In genomic region chr1:53740777-53741336, GRCm38 (mm10) we compare ENCODE assay signal across 24 mouse cellular contexts. TPM values are rescaled to one million over a fixed set of nuclear protein-coding genes. Genes with fewer than 3 reads are reported as not detected.
DNase-seq lines count a peak whose midpoint lies in the region; ATAC-seq and TF ChIP-seq lines count a peak whose summit lies in the region.
"Had no signal": no experiment of that assay in that cellular context is flagged by ENCODE, and none has a peak within 500 bp of the region (broad histone marks: within the 10 kb centered on the region; RNA-seq: fewer than 3 reads in every experiment).

No protein-coding gene starts in this region.

- ATAC-seq in hindbrain, embryonic 12.5 days (ENCODE audit: low FRiP score) = peak; percentile 59; the same call in 1 of the 2 replicates
- no peak for ATAC-seq in hindbrain, embryonic 16.5 days
- ATAC-seq in forebrain, embryonic 13.5 days = peak; percentile 59
- 0 out of 2 replicates have a peak, but pooled peaks have one; percentile 45 for ATAC-seq in forebrain, embryonic 16.5 days
- peak; percentile 47; the same call in 1 of the 2 replicates for ATAC-seq in midbrain, postnatal 0 days (ENCODE audit: low FRiP score)
- ATAC-seq in heart, embryonic 11.5 days (replicated peaks; ENCODE audit: insufficient number of reproducible peaks, low FRiP score, low TSS enrichment) = no peak
- ATAC-seq: intestine, embryonic 15.5 days had no signal

- H3K36me3 ChIP-seq in hindbrain, embryonic 12.5 days = no peaks in the 10 kb centered on the region
- no peaks in the 10 kb centered on the region for H3K36me3 ChIP-seq in hindbrain, embryonic 16.5 days (ENCODE audit: control insufficient read depth, insufficient read depth, low read length)
- no peaks in the 10 kb centered on the region for H3K36me3 ChIP-seq in forebrain, embryonic 13.5 days (ENCODE audit: poor library complexity, severe bottlenecking)
- no peaks in the 10 kb centered on the region for H3K36me3 ChIP-seq in forebrain, embryonic 16.5 days (ENCODE audit: control insufficient read depth, insufficient read depth)
- H3K36me3 ChIP-seq in midbrain, postnatal 0 days (ENCODE audit: insufficient read depth, low read length) = no peaks in the 10 kb centered on the region
- no peaks in the 10 kb centered on the region for H3K36me3 ChIP-seq in heart, embryonic 11.5 days (ENCODE audit: control insufficient read depth, insufficient read depth, low read length)
- H3K36me3 ChIP-seq: heart, embryonic 15.5 days; intestine, embryonic 15.5 days; limb, embryonic 10.5 days had no signal

- DNase-seq in midbrain, postnatal 0 days (ENCODE audit: low spot score) = peak; percentile 5
- DNase-seq in ovary, postnatal 36 days (ENCODE audit: low spot score) = no peak
- DNase-seq: adrenal gland, adult 2 months; cerebellum, adult 9-11 months; embryo, embryonic 11 days; gastrocnemius, postnatal 10 days; heart, adult 18-20 months; heart, postnatal 4 days; kidney, adult 9 months; kidney, postnatal 25 days; layer of hippocampus, adult 9-11 months; lung, adult 2 months; thymus, postnatal 14 days had no signal

- no peaks in the 10 kb centered on the region for H3K4me1 ChIP-seq in hindbrain, embryonic 12.5 days
- no peaks in the 10 kb centered on the region for H3K4me1 ChIP-seq in hindbrain, embryonic 16.5 days (ENCODE audit: control insufficient read depth, insufficient read depth, low read depth, low read length)
- peaks cover 5% of the 10 kb centered on the region; the same call in 1 of the 2 replicates for H3K4me1 ChIP-seq in forebrain, embryonic 13.5 days
- H3K4me1 ChIP-seq in forebrain, embryonic 16.5 days (replicated peaks; ENCODE audit: control insufficient read depth, insufficient read depth, low read length) = no peaks in the 10 kb centered on the region
- no peaks in the 10 kb centered on the region for H3K4me1 ChIP-seq in midbrain, postnatal 0 days (ENCODE audit: insufficient read depth, low read length)
- no peaks in the 10 kb centered on the region for H3K4me1 ChIP-seq in heart, embryonic 11.5 days (ENCODE audit: control insufficient read depth, insufficient read depth, low read length)
- H3K4me1 ChIP-seq: heart, embryonic 15.5 days; intestine, embryonic 15.5 days; limb, embryonic 10.5 days had no signal

- 0 out of 2 replicates have a peak, but pooled peaks cover 4% of the 10 kb centered on the region for H3K27me3 ChIP-seq in hindbrain, embryonic 12.5 days
- no peaks in the 10 kb centered on the region for H3K27me3 ChIP-seq in hindbrain, embryonic 16.5 days (replicated peaks; ENCODE audit: control insufficient read depth, insufficient read depth, low read length)
- H3K27me3 ChIP-seq in forebrain, embryonic 13.5 days = peaks cover 57% of the 10 kb centered on the region
- H3K27me3 ChIP-seq in forebrain, embryonic 16.5 days (replicated peaks; ENCODE audit: control insufficient read depth, insufficient read depth, low read length) = peaks cover 5% of the 10 kb centered on the region
- H3K27me3 ChIP-seq in midbrain, postnatal 0 days (ENCODE audit: insufficient read depth, low read length) = no peaks in the 10 kb centered on the region
- H3K27me3 ChIP-seq in heart, embryonic 11.5 days (ENCODE audit: control insufficient read depth, insufficient read depth, low read length) = no peaks in the 10 kb centered on the region
- H3K27me3 ChIP-seq: heart, embryonic 15.5 days; intestine, embryonic 15.5 days; megakaryocyte, embryonic 14.5 days had no signal

- no peak overlapping the region for H3K4me2 ChIP-seq in hindbrain, embryonic 12.5 days (replicated peaks)
- H3K4me2 ChIP-seq in hindbrain, embryonic 16.5 days (ENCODE audit: low read length) = no peak overlapping the region
- no peak overlapping the region for H3K4me2 ChIP-seq in forebrain, embryonic 13.5 days
- no peak overlapping the region for H3K4me2 ChIP-seq in forebrain, embryonic 16.5 days (ENCODE audit: low read length)
- H3K4me2 ChIP-seq in midbrain, postnatal 0 days (ENCODE audit: low read depth, low read length, poor library complexity, severe bottlenecking) = no peak overlapping the region
- H3K4me2 ChIP-seq in heart, embryonic 11.5 days = no peak overlapping the region
- H3K4me2 ChIP-seq: heart, embryonic 15.5 days; intestine, embryonic 15.5 days had no signal

- 76% methylated on average over 4 of the region's 4 CpGs for WGBS in hindbrain, embryonic 12.5 days
- 60% methylated on average over 4 of the region's 4 CpGs for WGBS in hindbrain, embryonic 16.5 days
- 32% methylated on average over 4 of the region's 4 CpGs for WGBS in forebrain, embryonic 13.5 days
- WGBS in forebrain, embryonic 16.5 days = 24% methylated on average over 4 of the region's 4 CpGs
- WGBS in midbrain, postnatal 0 days = 50% methylated on average over 4 of the region's 4 CpGs
- WGBS in heart, embryonic 11.5 days (ENCODE audit: insufficient replicate concordance) = 84% methylated on average over 4 of the region's 4 CpGs

- H3K9me3 ChIP-seq in hindbrain, embryonic 12.5 days (replicated peaks) = no peaks in the 10 kb centered on the region
- H3K9me3 ChIP-seq in hindbrain, embryonic 16.5 days (ENCODE audit: control insufficient read depth, low read length) = no peaks in the 10 kb centered on the region
- no peaks in the 10 kb centered on the region for H3K9me3 ChIP-seq in forebrain, embryonic 13.5 days (replicated peaks)
- no peaks in the 10 kb centered on the region for H3K9me3 ChIP-seq in forebrain, embryonic 16.5 days (ENCODE audit: control insufficient read depth, low read length)
- no peaks in the 10 kb centered on the region for H3K9me3 ChIP-seq in midbrain, postnatal 0 days (ENCODE audit: low read length)
- no peaks in the 10 kb centered on the region for H3K9me3 ChIP-seq in heart, embryonic 11.5 days (replicated peaks; ENCODE audit: control insufficient read depth, low read length)
- H3K9me3 ChIP-seq: heart, embryonic 15.5 days; intestine, embryonic 15.5 days; limb, embryonic 10.5 days; megakaryocyte, embryonic 14.5 days had no signal

- H3K27ac ChIP-seq in hindbrain, embryonic 12.5 days = no peak overlapping the region
- H3K27ac ChIP-seq in hindbrain, embryonic 16.5 days (ENCODE audit: low read depth, low read length) = no peak overlapping the region
- H3K27ac ChIP-seq in forebrain, embryonic 13.5 days = no peak overlapping the region
- H3K27ac ChIP-seq in forebrain, embryonic 16.5 days (ENCODE audit: low read length) = no peak overlapping the region
- H3K27ac ChIP-seq in midbrain, postnatal 0 days (ENCODE audit: low read depth, low read length) = no peak overlapping the region
- no peak overlapping the region for H3K27ac ChIP-seq in heart, embryonic 11.5 days (ENCODE audit: low read depth, low read length)
- H3K27ac ChIP-seq: heart, embryonic 15.5 days; intestine, embryonic 15.5 days; limb, embryonic 10.5 days had no signal

- H3K9ac ChIP-seq in hindbrain, embryonic 12.5 days = no peak overlapping the region
- H3K9ac ChIP-seq in hindbrain, embryonic 16.5 days (ENCODE audit: low read depth, low read length) = no peak overlapping the region
- no peak overlapping the region for H3K9ac ChIP-seq in forebrain, embryonic 13.5 days
- H3K9ac ChIP-seq in forebrain, embryonic 16.5 days (replicated peaks; ENCODE audit: low read depth, low read length) = no peak overlapping the region
- no peak overlapping the region for H3K9ac ChIP-seq in midbrain, postnatal 0 days (replicated peaks; ENCODE audit: low read length, poor library complexity, severe bottlenecking)
- no peak overlapping the region for H3K9ac ChIP-seq in heart, embryonic 11.5 days (ENCODE audit: low read depth, low read length)
- H3K9ac ChIP-seq: heart, embryonic 15.5 days; intestine, embryonic 15.5 days had no signal

- no peak overlapping the region for H3K4me3 ChIP-seq in hindbrain, embryonic 12.5 days
- H3K4me3 ChIP-seq in hindbrain, embryonic 16.5 days (ENCODE audit: low read length) = no peak overlapping the region
- H3K4me3 ChIP-seq in forebrain, embryonic 13.5 days = no peak overlapping the region
- H3K4me3 ChIP-seq in forebrain, embryonic 16.5 days (replicated peaks; ENCODE audit: low read length) = no peak overlapping the region
- H3K4me3 ChIP-seq in midbrain, postnatal 0 days (ENCODE audit: low read depth, low read length) = no peak overlapping the region
- no peak overlapping the region for H3K4me3 ChIP-seq in heart, embryonic 11.5 days (ENCODE audit: low read depth, low read length)
- H3K4me3 ChIP-seq: heart, embryonic 15.5 days; intestine, embryonic 15.5 days; limb, embryonic 10.5 days; megakaryocyte, embryonic 14.5 days; myocyte had no signal

- no peak for TF ChIP-seq CTCF in midbrain, postnatal 0 days (IDR thresholded peaks at IDR 0.05)

RNA-seq across cellular contexts. Expression of gene Dnah7a, which starts 34.3 kb away (rescaled TPM):
- 5.9 and 6.9 TPM in 2 replicates for polyA plus RNA-seq in hindbrain, embryonic 12.5 days (2016; fragmentation: Nextera tagmentation; extraction: Ambion mirVana)
- 9.1 and 10.0 TPM in 2 replicates for polyA plus RNA-seq in hindbrain, embryonic 16.5 days (2015; fragmentation: Nextera tagmentation; extraction: Ambion mirVana)
- 7.6 and 8.5 TPM in 2 replicates for polyA plus RNA-seq in forebrain, embryonic 13.5 days (2015; fragmentation: Nextera tagmentation; extraction: Ambion mirVana)
- polyA plus RNA-seq in forebrain, embryonic 16.5 days (2015; fragmentation: Nextera tagmentation; extraction: Ambion mirVana) = 7.6 and 7.7 TPM in 2 replicates
- 4.5 and 5.7 TPM in 2 replicates for total RNA-seq in midbrain, postnatal 0 days (2014; rRNA removed)
- 11.7 and 12.0 TPM in 2 replicates for polyA plus RNA-seq in midbrain, postnatal 0 days (2015; fragmentation: Nextera tagmentation; extraction: Ambion mirVana)
- 1.3 and 1.5 TPM in 2 replicates for polyA plus RNA-seq in heart, embryonic 11.5 days (2014; fragmentation: Nextera tagmentation; extraction: Ambion mirVana)
- total RNA-seq: liver, adult 2 months had no signal
- polyA plus RNA-seq: adrenal gland, adult 2 months; liver, adult 2 months; myocyte had no signal

RNA-seq across cellular contexts. Expression of gene Stk17b, which starts 44.2 kb away (rescaled TPM):
- polyA plus RNA-seq in hindbrain, embryonic 12.5 days (2016; fragmentation: Nextera tagmentation; extraction: Ambion mirVana) = 8.8 and 9.2 TPM in 2 replicates
- polyA plus RNA-seq in hindbrain, embryonic 16.5 days (2015; fragmentation: Nextera tagmentation; extraction: Ambion mirVana) = 4.9 and 6.2 TPM in 2 replicates
- 9.0 and 9.7 TPM in 2 replicates for polyA plus RNA-seq in forebrain, embryonic 13.5 days (2015; fragmentation: Nextera tagmentation; extraction: Ambion mirVana)
- 4.9 and 6.0 TPM in 2 replicates for polyA plus RNA-seq in forebrain, embryonic 16.5 days (2015; fragmentation: Nextera tagmentation; extraction: Ambion mirVana)
- 3.7 and 5.3 TPM in 2 replicates for total RNA-seq in midbrain, postnatal 0 days (2014; rRNA removed)
- polyA plus RNA-seq in midbrain, postnatal 0 days (2015; fragmentation: Nextera tagmentation; extraction: Ambion mirVana) = 3.2 and 3.7 TPM in 2 replicates
- polyA plus RNA-seq in heart, embryonic 11.5 days (2014; fragmentation: Nextera tagmentation; extraction: Ambion mirVana) = 17.2 and 18.6 TPM in 2 replicates

Comparison
In these comparisons a context has a peak if more than half of its experiments do, and no peak if none do; other contexts are left out.
1. ATAC-seq: peak in hindbrain, embryonic 12.5 days (single experiment), forebrain, embryonic 13.5 days (single experiment), forebrain, embryonic 16.5 days (single experiment) and midbrain, postnatal 0 days (single experiment); none in hindbrain, embryonic 16.5 days (single experiment) and heart, embryonic 11.5 days (single experiment).